Mouse (Mus musculus) liver, adult (tissue): ENCODE results near the gene Zbtb16.

ENCODE experiments used
- GATA4 ChIP-seq: IDR thresholded peaks from 2 replicates; pipeline ENCODE4 v1.6.1; 2014; ENCODE audit warnings: mild to moderate bottlenecking, low read length; ENCODE audit not compliant: insufficient replicate concordance

Zbtb16 gene

GRCm38 (mm10) chr9:48817907-48818306 lies 18.1 kb downstream of the Zbtb16 start:
- no peak for TF ChIP-seq GATA4

GRCm38 (mm10) chr9:48817399-48817793 lies 18.6 kb downstream of the Zbtb16 start:
- TF ChIP-seq GATA4: no peak

GRCm38 (mm10) chr9:48816678-48817398 lies 19.2 kb downstream of the Zbtb16 start:
- no peak for TF ChIP-seq GATA4

- no peak for TF ChIP-seq GATA4
Measured at GRCm38 (mm10) chr9:48816157-48816556, 19.9 kb downstream of the Zbtb16 start.

- no peak for TF ChIP-seq GATA4
Measured at GRCm38 (mm10) chr9:48814881-48815495, 21.0 kb downstream of the Zbtb16 start.

- peak; percentile 40; the same call in 1 of the 2 replicates for TF ChIP-seq GATA4
Measured at GRCm38 (mm10) chr9:48813960-48814880, 21.8 kb downstream of the Zbtb16 start.

- no peak for TF ChIP-seq GATA4
Measured at GRCm38 (mm10) chr9:48812352-48812751, 23.7 kb downstream of the Zbtb16 start.

GRCm38 (mm10) chr9:48806591-48806990 lies 29.4 kb downstream of the Zbtb16 start:
- no peak for TF ChIP-seq GATA4

GRCm38 (mm10) chr9:48805850-48806249 lies 30.2 kb downstream of the Zbtb16 start:
- TF ChIP-seq GATA4: no peak

- TF ChIP-seq GATA4: no peak
Measured at GRCm38 (mm10) chr9:48804509-48804908, 31.5 kb downstream of the Zbtb16 start.

GRCm38 (mm10) chr9:48803460-48804240 lies 32.4 kb downstream of the Zbtb16 start:
- no peak for TF ChIP-seq GATA4

- TF ChIP-seq GATA4: no peak
Measured at GRCm38 (mm10) chr9:48802374-48802773, 33.6 kb downstream of the Zbtb16 start.

GRCm38 (mm10) chr9:48801322-48801721 lies 34.7 kb downstream of the Zbtb16 start:
- no peak for TF ChIP-seq GATA4

- peak; percentile 95 for TF ChIP-seq GATA4
Measured at GRCm38 (mm10) chr9:48800627-48801026, 35.4 kb downstream of the Zbtb16 start.

GRCm38 (mm10) chr9:48798044-48798443 lies 38.0 kb downstream of the Zbtb16 start:
- TF ChIP-seq GATA4: no peak
